In genomic region chrX:135885411-135886233, GRCm38 (mm10) we compare ENCODE assay signal across 8 mouse cellular contexts. TPM values are rescaled to one million over a fixed set of nuclear protein-coding genes. Genes with fewer than 3 reads are reported as not detected.
DNase-seq lines count a peak whose midpoint lies in the region; ATAC-seq lines count a peak whose summit lies in the region.

No protein-coding gene starts in this region.

- peak overlapping the region; percentile 42; the same call in 1 of the 2 replicates for H3K27ac ChIP-seq in hindbrain, embryonic 11.5 days (ENCODE audit: low read depth, low read length)
- H3K27ac ChIP-seq in lung, embryonic 16.5 days (ENCODE audit: low read length) = peak overlapping the region; percentile 72

- no peaks in the 10 kb centered on the region for H3K27me3 ChIP-seq in hindbrain, embryonic 11.5 days (ENCODE audit: control insufficient read depth, insufficient read depth, low read length)
- H3K27me3 ChIP-seq in lung, embryonic 16.5 days (ENCODE audit: control insufficient read depth, insufficient read depth, low read depth, low read length) = no peaks in the 10 kb centered on the region

- peak; percentile 98 for ATAC-seq in hindbrain, embryonic 11.5 days (ENCODE audit: low FRiP score)
- ATAC-seq in lung, embryonic 16.5 days (ENCODE audit: low read depth) = peak; percentile 97

- 24% methylated on average over 33 of the region's 41 CpGs for WGBS in hindbrain, embryonic 11.5 days
- WGBS in lung, embryonic 16.5 days = 12% methylated on average over 36 of the region's 41 CpGs

- peak; percentile 87 for DNase-seq in Muller cell, postnatal 12 days (ENCODE audit: inconsistent ontology term)
- DNase-seq in cerebellum, adult 9-11 months = peak; percentile 87
- DNase-seq in frontal cortex, postnatal 14 days (ENCODE audit: low spot score in 2 of 2) = peak; percentile 77 to 83
- peak; percentile 74 for DNase-seq in hindbrain, embryonic 11.5 days (ENCODE audit: low spot score)
- peak; percentile 76 to 84 for DNase-seq in layer of hippocampus, postnatal 10 days (ENCODE audit: low spot score in 2 of 2)
- DNase-seq in ovary, postnatal 14 days (ENCODE audit: low spot score) = peak; percentile 47
- DNase-seq in thymus, postnatal 14 days = peak; percentile 90

- H3K36me3 ChIP-seq in hindbrain, embryonic 11.5 days (ENCODE audit: control insufficient read depth, insufficient read depth, low read length) = no peaks in the 10 kb centered on the region
- no peaks in the 10 kb centered on the region for H3K36me3 ChIP-seq in lung, embryonic 16.5 days (ENCODE audit: control insufficient read depth, insufficient read depth, low read length)

- H3K9ac ChIP-seq in hindbrain, embryonic 11.5 days (ENCODE audit: low read depth, low read length) = peak overlapping the region; percentile 73
- peak overlapping the region; percentile 88 for H3K9ac ChIP-seq in lung, embryonic 16.5 days (ENCODE audit: low read length)

- no peaks in the 10 kb centered on the region for H3K9me3 ChIP-seq in hindbrain, embryonic 11.5 days (ENCODE audit: control insufficient read depth, low read length)
- no peaks in the 10 kb centered on the region for H3K9me3 ChIP-seq in lung, embryonic 16.5 days (ENCODE audit: control insufficient read depth, low read length)

- H3K4me3 ChIP-seq in hindbrain, embryonic 11.5 days (ENCODE audit: low read depth, low read length) = peak overlapping the region; percentile 65
- H3K4me3 ChIP-seq in lung, embryonic 16.5 days (ENCODE audit: low read length) = peak overlapping the region; percentile 71

- H3K4me2 ChIP-seq in hindbrain, embryonic 11.5 days (replicated peaks; ENCODE audit: low read depth, low read length) = peak overlapping the region; percentile 46
- peak overlapping the region; percentile 46 for H3K4me2 ChIP-seq in lung, embryonic 16.5 days (ENCODE audit: low read depth, low read length)

- no peaks in the 10 kb centered on the region for H3K4me1 ChIP-seq in hindbrain, embryonic 11.5 days (replicated peaks; ENCODE audit: control insufficient read depth, insufficient read depth, low read length)
- no peaks in the 10 kb centered on the region for H3K4me1 ChIP-seq in lung, embryonic 16.5 days (replicated peaks; ENCODE audit: control insufficient read depth, insufficient read depth, low read length)

RNA-seq across cellular contexts. Expression of gene Gprasp2, which starts 46.8 kb away (rescaled TPM):
- 32.9 and 42.6 TPM in 2 replicates for polyA plus RNA-seq in hindbrain, embryonic 11.5 days (2014; fragmentation: Nextera tagmentation; extraction: Ambion mirVana)
- total RNA-seq in layer of hippocampus, postnatal 10 days (2021) = 100 to 1,000 TPM; 151 to 199 TPM
- 18.0 and 19.1 TPM in 2 replicates for polyA plus RNA-seq in lung, embryonic 16.5 days (2015; fragmentation: Nextera tagmentation; extraction: Ambion mirVana)

Comparison
In these comparisons a context has a peak if more than half of its experiments do, and no peak if none do; other contexts are left out.
1. Peak in every context shown above with its lines: DNase-seq, ATAC-seq, H3K4me3 ChIP-seq and H3K27ac ChIP-seq.